Mouse (Mus musculus): Measurements from ENCODE around the gene Rtp2. TPM values are rescaled to one million over a fixed set of nuclear protein-coding genes. Genes with fewer than 3 reads are reported as not detected.

Rtp2 gene
- not detected in 2 replicates for polyA plus RNA-seq (2012; rRNA removed)

GRCm38 (mm10) chr16:23932294-23932693 lies at the start of gene Rtp2:
Gene Rtp2 (minus strand): TSS chr16:23932394.
- no peak for DNase-seq (ENCODE audit: low read depth)

- DNase-seq (ENCODE audit: low read depth) = no peak
These were observed 49.0 kb upstream of the Rtp2 start for GRCm38 (mm10) chr16:23980991-23981720.

GRCm38 (mm10) chr16:23980201-23980870 lies 48.1 kb upstream of the Rtp2 start:
- no peak for DNase-seq (ENCODE audit: low read depth)

DNA sequence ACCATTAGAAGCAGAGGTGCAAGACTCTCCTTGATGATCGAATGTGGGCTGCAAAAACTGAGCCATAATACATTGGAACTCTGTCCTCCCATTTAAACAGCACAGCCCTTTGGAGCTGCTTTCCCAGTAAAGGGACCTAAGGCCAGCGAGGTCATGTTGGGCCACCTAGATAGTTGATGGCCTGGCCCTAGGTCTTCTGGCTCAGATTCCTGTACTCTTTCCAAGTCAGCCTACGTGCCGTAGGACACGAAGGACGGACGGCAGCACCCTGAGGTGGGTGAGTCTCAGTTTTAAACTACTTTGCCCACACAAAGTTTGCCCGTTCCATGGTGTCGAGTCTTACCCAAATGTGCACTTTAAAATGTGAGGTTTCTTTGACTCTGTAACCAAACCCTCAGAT lies 47.3 kb upstream of the Rtp2 start:
- no peak for DNase-seq (ENCODE audit: low read depth)

DNA sequence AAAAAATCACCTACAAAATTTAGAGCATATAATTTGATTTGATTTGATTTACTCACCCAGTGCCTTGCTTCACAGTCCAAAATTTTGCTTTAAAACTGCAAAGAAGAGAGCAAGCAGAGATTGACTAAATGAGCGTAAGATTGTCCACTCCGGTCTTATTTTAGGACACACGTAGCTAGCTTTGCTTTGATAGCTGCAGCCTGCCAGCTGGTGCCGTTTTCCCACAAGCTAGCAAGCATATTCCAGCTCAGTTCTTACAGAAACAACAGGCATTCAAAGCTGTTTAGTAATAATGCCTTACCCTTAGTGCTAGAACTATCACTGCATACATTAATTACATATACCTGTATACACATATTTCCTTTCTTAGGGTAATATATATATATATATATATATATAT lies 46.3 kb upstream of the Rtp2 start:
- no peak for DNase-seq (ENCODE audit: low read depth)

- no peak for DNase-seq (ENCODE audit: low read depth)
These were observed 45.5 kb upstream of the Rtp2 start for GRCm38 (mm10) chr16:23977732-23978131.

DNA sequence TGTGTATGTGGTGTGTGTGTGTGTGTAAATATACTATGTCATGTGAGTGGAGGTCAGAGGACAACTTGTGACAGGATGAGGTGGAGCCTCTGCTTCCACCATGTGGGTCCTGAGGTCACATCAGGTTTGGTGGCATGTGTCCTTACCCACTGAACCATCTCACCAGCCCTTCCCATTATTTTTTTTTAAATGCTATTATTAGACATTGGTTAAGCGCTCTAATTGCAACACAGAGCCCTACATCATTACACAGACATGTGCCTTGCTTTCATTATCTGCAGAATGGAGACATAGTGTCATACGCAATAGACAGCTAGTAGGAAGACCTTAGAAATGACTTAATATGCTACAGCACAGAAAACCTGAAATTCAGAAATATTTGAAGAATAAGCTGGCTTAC lies 44.0 kb upstream of the Rtp2 start:
- DNase-seq (ENCODE audit: low read depth) = no peak

DNA sequence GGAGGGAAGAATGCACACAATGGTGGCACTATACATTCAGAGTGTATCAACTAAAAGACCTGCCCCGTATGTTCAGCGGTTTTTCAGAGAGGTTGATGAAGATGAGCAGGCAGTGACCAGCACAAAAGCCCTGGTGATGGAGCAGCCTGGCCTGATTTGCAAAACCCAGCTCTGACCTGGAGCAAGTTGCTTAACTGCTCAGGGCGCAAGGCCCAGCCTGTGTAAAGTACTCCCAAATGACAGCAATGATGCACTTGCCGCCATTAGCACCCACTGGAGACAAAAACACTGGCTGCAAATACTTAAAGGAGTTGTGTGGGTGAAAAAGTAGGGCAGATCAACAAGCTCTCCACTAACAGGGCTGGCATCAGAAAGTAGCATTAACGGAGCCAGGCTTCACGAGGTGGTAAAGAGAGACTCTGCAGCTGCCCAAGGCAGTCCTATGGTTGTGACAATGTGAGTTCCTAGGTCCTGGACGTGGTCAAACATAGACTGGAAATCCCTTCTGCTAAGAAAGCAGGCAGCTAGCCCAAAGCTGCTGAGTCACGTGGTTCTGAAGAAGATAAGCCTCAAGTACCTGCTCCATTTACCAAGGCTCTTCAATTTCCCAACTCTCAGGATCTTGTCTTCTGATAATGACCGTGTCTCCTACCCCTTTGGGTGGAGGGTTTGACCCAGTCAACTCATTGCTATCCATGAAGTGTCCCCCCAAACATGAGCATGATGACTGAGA lies 41.6 kb upstream of the Rtp2 start:
- no peak for DNase-seq (ENCODE audit: low read depth)

DNA sequence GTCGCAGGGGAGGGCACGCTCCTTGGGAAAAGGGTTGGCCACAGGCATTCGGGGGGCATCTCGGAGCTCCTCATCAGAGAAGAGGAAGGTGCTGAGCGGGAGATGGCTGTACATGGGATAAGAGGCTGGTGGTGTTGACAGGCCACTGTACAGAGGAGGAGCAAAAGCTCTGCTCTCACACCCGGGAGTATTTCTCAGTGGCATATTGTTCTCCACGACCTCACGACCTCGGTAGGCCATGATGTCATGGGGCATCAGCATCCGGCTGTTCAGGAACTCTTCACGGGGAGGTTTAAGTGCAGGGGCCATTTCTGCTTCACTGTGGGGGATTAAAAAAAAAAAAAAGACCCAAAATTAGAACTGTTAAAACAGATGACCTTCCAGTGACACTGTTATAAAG lies 40.7 kb upstream of the Rtp2 start:
- DNase-seq (ENCODE audit: low read depth) = no peak

- DNase-seq (ENCODE audit: low read depth) = no peak
These were observed 40.0 kb upstream of the Rtp2 start for GRCm38 (mm10) chr16:23972126-23972740.

DNA sequence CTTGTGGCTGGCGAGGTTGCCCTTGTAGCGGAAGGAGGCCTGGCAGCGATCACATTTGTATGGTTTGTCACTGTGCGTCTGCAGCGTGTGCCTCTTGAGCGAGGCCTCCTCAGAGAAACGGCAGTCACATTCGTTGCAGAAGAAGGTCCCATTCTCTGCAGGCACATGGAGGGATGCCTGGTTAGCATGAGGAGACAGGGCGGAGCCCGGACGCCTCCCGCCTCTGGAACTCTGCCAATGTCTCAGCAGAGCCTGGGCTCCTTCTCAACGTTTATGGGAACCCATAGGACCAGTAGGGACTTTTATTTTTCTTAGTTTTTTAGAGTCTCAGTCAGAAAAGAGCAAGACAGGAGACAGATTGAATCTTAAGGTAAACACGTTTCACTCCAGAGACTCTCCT lies 37.7 kb upstream of the Rtp2 start:
- DNase-seq (ENCODE audit: low read depth) = no peak

- no peak for DNase-seq (ENCODE audit: low read depth)
These were observed 36.7 kb upstream of the Rtp2 start for GRCm38 (mm10) chr16:23968888-23969287.

GRCm38 (mm10) chr16:23967301-23967700 lies 35.1 kb upstream of the Rtp2 start:
- no peak for DNase-seq (ENCODE audit: low read depth)

- no peak for DNase-seq (ENCODE audit: low read depth)
These were observed 33.9 kb upstream of the Rtp2 start for GRCm38 (mm10) chr16:23966066-23966465.

DNA sequence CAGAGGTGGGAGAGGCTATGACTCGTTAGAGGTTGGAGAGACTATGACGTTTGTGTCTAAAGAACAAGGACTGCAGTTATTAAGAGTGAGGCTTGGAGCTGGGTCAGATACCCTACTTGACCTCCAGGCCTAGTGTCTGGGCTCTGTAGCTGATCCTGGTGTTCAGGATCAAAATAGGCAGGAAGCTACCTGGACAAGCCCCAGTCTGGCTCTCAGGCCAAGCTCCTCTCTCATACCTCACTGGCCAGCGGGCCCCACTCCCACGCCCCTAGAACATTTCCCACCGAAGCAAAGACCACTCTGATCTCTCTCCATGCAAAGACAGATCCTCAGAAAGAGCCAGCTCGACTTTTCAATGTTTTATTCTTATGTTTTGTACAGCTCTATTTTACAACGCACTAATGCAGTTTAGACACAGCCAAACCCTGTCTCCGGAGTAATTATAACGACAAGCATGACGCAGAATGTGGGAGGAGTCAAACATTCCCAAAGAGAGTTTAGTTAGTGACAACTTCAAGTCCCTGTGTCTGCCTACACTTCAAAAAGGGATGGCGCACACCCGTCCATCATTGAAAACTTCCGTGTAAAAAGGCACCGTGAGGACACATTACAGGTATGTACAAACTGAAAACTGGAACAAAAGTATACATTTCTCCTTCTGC lies 32.6 kb upstream of the Rtp2 start:
- no peak for DNase-seq (ENCODE audit: low read depth)

DNA sequence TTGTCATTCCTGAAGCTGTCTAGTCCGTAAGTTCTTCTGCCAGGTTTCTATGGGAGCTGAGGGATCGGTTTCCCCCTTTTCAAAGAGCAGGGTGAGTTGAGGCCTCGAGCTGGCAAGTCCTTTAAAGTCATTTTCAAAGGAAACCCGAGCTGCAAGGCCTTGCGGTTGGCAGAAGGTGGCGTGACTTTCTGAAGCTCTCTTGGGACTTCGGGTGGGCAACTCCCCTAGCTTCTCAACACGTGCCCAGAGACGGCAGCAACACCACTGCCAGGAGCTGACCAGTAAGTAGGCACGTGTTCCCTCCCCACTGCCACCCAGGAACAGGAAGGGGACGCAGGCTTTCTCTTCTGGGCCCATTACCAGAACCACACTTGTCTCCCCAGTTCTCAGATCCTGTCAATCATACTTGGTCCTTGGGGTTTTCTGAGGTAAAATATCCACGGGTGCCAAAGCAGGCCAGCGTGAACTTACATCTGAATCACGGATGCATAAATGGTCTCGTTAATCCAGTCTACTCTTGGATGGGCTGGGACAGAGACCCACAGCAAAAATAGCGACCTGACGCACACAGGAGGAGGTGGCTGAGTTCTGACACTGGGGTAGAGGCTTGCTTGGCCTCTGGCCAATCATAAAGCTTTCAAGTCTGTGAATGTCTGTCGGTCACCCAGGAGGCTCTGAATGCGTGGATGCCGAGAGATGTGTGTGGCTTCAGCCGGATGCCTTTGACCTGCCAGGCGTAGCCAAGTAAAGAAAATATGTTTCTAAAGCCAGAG lies 31.9 kb upstream of the Rtp2 start:
- DNase-seq (ENCODE audit: low read depth) = no peak

DNA sequence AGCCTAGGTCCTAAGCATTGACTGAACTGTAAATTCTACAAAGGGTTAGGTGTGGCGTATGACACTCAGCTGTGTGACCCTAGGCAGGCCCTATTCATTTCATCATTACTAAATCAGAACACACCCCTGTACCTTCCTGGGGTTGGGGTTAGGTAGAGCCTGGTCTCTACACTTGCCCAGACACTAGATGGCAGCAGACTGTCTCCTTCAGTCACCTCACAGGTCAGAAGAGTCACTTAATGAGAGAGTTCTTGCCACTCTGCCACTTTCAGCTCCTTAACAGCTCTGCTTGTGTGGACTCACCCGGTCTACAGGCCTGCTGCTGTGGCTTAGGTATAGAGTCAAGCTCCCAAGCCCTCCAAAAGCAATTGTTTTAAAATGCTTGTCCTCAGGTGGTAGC lies 30.2 kb upstream of the Rtp2 start:
- no peak for DNase-seq (ENCODE audit: low read depth)

GRCm38 (mm10) chr16:23958938-23959337 lies 26.7 kb upstream of the Rtp2 start:
- no peak for DNase-seq (ENCODE audit: low read depth)

- no peak for DNase-seq (ENCODE audit: low read depth)
These were observed 21.7 kb upstream of the Rtp2 start for GRCm38 (mm10) chr16:23953959-23954260.

GRCm38 (mm10) chr16:23953189-23953958 lies 21.2 kb upstream of the Rtp2 start:
- no peak for DNase-seq (ENCODE audit: low read depth)

All from gonadal fat pad, adult 2 months (tissue).